In genomic region chr3:86426733-86427132, GRCm38 (mm10) we compare ENCODE assay signal across 19 mouse cellular contexts.
"Had no signal": no experiment of that assay in that cellular context is flagged by ENCODE, and none has a peak within 500 bp of the region (broad histone marks: within the 10 kb centered on the region; RNA-seq: fewer than 3 reads in every experiment).

No protein-coding gene starts in this region.

- ATAC-seq: intestine, postnatal 0 days; lung, postnatal 0 days had no signal

- DNase-seq: kidney, adult 2 months; kidney, postnatal 25 days; layer of hippocampus, adult 9-11 months; lung, embryonic 14.5 days; midbrain, embryonic 14.5 days; right cerebral cortex, postnatal 14 days; right cerebral cortex, postnatal 4 days; thymus, adult 2 months; thymus, postnatal 25 days had no signal

- H3K4me3 ChIP-seq: layer of hippocampus, adult 2 months; limb, embryonic 10.5 days; limb, embryonic 13.5 days; megakaryocyte, embryonic 14.5 days had no signal

- H3K27me3 ChIP-seq: limb, embryonic 13.5 days; megakaryocyte, embryonic 14.5 days had no signal

- H3K27ac ChIP-seq: kidney, postnatal 0 days; layer of hippocampus, adult 2 months; limb, embryonic 10.5 days; limb, embryonic 13.5 days; macrophage; stomach, postnatal 0 days had no signal

- H3K9ac ChIP-seq: limb, embryonic 13.5 days; lung, embryonic 14.5 days had no signal

- H3K4me2 ChIP-seq: limb, embryonic 13.5 days; lung, embryonic 14.5 days; midbrain, embryonic 11.5 days had no signal

- H3K9me3 ChIP-seq: limb, embryonic 10.5 days; limb, embryonic 13.5 days; megakaryocyte, embryonic 14.5 days had no signal

- H3K4me1 ChIP-seq: limb, embryonic 10.5 days had no signal

- H3K36me3 ChIP-seq: limb, embryonic 10.5 days; limb, embryonic 13.5 days had no signal
